Mouse (Mus musculus): ENCODE measurements around the gene Dhrs13.

The Dhrs13 gene

DNA sequence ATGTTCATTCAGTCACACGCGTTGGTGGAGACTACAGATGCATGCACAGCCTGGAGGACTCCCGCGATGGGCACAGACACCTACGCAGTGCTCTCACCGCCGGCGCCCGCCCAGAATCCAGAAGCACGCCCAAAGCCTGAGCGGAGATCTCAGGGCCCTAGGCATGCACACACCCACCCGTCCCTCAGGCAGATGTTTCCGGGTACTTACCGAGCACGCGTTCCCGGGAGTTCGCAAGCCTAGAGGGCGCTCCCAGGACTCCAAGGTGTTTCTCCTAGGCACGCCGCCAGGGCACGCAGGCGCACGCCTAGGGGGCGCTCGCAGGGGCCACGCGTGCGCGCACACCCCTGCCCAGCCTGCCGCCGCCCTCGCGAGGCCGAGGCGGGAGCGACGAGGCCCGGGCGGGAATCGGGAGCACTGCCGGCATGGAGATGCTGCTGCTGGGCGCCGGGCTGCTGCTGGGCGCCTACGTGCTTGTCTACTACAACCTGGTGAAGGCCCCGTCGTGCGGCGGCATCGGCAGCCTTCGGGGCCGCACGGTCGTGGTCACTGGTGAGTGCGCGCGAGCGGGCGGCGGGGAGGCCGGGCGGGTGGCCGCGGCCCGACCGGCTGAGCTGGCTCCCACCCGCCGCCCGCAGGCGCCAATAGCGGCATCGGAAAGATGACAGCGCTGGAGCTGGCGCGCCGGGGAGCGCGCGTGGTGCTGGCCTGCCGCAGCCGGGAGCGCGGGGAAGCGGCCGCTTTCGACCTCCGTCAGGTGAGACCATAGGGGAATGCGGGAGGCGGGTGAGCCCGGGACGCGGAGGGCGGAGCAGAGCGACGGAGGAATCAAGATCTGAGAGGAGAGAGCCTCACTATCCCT lies at the start of gene Dhrs13:
Dhrs13 (plus strand) TSS at position 334 of the 862 bp plus-strand sequence.
- in situ Hi-C loops (cut with MboI; ENCODE audit: low pct_unique_long_range_greater_than_20kb in 1 of 2, low sequenced_read_pairs in 2 of 2, unreplicated experiment in 1 of 2), result no loop called here

DNA sequence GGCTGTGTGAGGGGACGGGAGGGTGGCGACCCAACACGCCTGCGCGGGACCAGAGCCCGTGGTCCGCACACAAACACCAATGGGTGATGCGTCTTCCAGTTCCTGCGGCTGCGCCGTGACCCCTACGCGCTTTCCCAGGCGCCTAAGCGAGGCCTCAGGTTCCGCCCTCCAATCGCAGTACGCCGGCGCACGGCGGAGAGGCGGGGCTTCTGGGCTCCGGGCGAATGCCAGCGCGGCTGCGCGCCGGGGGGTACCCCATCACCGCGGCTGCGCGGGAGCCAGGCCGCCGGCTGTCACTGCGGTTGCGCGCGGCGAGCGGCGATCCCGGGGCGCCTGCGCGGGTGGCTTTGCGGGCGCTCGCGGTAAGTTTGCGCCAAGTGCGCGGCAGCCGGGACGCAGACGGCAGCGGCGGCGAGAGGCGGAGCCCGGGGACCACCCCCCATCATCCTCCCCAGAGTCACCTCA lies 49.6 kb upstream of the Dhrs13 start, which contains the start of gene Phf12:
Phf12 (plus strand) TSS at position 314 of the 465 bp plus-strand sequence.
- in situ Hi-C loops (cut with MboI; ENCODE audit: low pct_unique_long_range_greater_than_20kb in 1 of 2, low sequenced_read_pairs in 2 of 2, unreplicated experiment in 1 of 2), result no loop called here

DNA sequence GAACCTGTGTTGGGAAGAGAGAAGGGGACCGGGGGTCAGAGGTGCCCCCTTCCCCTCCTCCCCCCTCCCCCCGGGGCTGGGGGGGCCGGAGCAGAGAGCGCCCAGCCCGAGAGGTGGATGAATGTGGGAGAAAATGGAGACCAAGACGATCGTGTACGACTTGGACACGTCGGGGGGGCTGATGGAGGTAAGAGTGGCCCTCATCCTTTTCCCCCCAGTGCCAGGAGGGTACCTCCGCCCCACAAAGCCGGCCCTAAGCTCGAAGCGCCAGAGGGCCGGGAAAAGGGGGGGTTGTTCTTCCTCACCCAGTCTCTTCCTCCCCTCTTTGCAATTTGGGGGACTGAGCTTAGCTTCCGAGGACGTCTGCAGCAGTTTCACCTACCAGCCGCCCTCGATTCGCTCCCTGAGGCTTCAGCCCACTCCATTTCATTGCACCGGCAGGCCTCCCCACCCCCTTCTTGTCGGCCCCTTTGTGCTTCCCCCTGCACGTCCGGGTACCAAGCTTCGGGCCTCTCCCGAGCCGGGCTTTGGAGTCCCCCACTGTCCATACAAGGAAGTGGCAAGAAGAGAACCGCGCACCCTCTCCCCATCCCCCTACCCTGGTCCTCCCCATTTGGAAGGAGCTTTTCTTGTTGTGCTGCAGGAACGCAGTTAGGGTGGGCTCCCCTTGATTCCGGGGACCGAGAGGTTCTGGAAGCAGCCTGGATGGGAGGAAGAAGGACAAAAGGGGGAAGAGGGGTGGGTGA lies 48.7 kb upstream of the Dhrs13 start:
- in situ Hi-C loops (cut with MboI; ENCODE audit: low pct_unique_long_range_greater_than_20kb in 1 of 2, low sequenced_read_pairs in 2 of 2, unreplicated experiment in 1 of 2), result no loop called here

DNA sequence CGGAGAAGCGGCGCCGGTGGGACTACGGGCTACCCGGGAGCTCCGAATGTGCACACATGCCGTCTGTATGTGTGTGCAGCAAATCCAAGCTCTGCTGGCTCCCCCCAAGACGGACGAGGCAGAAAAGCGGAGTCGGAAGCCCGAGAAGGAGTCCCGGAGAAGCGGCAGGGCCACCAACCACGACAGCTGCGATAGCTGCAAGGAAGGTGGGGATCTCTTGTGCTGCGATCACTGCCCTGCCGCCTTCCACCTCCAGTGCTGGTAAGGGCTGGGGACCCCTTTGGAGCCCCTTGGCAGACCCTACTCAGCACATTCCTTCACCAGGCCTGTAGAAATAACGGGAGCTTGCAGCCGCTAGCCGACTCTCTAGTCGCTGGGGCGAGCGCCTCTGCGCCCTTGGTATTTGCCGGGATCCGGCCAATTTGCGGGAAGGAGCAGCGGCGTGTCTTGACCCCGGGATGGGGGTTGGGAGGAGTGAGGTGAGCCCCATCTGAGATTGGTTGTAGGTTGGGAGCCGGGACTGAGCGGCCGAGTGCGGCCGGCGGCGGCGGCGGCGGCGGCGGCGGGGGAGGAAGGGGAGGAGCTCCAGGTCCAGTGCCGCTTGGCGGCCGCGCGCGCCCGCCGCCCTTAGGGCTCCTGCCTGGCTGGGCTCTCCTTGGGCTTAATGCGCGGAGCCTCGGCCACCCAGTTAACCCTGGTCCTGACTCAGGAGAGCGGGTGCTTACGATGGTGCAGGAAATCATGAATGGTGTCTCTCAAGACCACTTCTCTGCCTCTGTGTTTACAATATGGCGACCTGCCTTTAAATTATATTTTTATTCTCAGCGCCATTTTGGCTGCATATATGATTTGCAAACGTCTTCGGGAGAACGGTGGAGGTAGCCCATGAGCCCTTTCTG lies 47.9 kb upstream of the Dhrs13 start:
- in situ Hi-C loops (cut with MboI; ENCODE audit: low pct_unique_long_range_greater_than_20kb in 1 of 2, low sequenced_read_pairs in 2 of 2, unreplicated experiment in 1 of 2), result no loop called here

DNA sequence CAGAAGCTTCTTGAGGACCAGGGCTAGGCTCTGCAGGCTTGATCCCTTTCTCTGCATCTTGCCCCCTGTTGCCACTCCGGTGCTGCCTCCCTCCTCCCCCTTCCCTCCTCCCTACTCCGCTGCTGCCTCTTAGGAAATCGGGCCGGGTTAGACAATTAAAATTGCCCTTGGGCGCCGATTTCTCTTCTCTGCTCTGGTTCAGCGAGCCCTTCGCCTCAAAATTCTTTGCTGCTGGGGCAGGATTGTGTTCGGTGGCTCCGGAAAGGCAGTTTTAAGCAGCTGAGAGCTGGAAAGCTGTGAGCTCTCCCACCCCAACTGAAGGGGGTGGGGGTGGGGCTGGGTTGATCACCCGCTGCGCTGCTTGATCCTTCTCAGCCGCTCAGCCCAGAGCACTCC lies 47.2 kb upstream of the Dhrs13 start:
- in situ Hi-C loops (cut with MboI; ENCODE audit: low pct_unique_long_range_greater_than_20kb in 1 of 2, low sequenced_read_pairs in 2 of 2, unreplicated experiment in 1 of 2), result no loop called here

DNA sequence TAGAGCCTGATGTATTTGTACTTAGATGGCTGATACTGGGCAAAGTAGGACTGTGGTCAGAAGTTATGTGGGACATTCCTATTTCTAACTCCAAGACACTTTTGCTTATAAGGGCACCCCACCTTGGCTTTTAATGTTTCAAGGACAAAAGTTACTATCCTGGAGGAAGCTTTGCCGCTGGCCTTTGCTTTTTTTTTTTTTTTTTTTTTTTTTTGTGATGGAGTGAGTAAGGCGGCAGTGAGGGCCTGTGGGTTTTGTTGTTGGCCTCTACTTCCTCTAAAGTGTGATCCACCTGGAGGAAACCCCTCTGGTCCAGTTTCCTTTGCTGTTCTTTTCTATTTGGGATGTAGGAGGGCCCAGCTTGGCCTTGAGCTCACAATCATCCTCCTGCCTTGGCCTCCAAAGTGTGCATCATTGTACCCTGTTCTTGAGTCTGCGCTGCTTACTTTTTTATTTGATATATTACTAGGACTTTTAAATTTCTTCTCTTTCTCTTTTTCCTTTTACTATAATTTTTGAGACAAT lies 46.5 kb upstream of the Dhrs13 start:
- in situ Hi-C loops (cut with MboI; ENCODE audit: low pct_unique_long_range_greater_than_20kb in 1 of 2, low sequenced_read_pairs in 2 of 2, unreplicated experiment in 1 of 2), result no loop called here

DNA sequence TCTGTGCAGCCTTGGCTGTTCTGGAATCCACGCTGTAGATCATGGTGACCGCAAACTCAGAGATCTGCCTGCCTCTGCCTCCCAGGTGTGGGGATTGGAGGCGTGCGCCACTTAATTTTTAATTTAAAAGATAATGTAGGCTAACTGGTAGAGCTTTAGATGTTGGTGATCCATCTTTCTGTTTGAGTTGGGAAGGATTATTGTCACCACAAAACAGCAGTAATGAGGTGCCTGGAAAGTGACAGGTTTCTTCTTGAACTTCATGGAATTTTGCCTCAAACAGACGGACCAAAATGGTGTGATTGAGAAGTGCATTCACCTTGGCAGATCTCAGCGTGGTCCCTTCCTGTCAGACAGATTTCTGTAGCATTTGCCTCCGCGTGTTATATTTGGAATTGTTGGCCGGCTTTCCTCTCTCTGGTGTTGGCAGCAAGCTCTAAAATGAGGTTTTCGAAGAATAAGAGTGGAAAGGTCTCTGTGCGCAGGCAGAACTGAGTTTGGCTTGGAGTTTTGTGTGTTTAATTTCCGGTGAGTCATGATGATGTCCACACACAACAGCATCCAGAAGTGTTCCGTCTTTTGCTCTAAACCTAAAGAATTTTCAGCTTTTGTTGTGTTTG lies 42.9 kb upstream of the Dhrs13 start:
- in situ Hi-C loops (cut with MboI; ENCODE audit: low pct_unique_long_range_greater_than_20kb in 1 of 2, low sequenced_read_pairs in 2 of 2, unreplicated experiment in 1 of 2), result no loop called here

DNA sequence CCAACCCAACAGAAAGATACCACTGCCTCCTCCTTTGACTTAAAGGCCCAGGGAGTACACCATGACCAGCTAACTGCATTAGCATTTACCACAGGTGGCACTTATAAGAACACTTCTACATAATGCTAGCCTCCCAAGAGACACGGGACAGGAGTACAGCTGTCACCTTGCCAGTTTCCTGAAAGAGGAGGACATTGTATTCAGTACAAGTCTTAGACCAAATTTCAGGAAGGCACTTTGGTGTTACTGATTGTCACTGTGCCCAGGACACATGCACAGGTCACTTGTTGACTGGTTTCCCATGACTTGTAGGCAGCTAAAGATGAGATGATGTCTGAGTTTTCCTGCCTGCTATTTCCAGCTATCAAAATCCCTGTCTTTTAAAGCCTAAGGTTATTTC lies 36.5 kb upstream of the Dhrs13 start:
- in situ Hi-C loops (cut with MboI; ENCODE audit: low pct_unique_long_range_greater_than_20kb in 1 of 2, low sequenced_read_pairs in 2 of 2, unreplicated experiment in 1 of 2), result no loop called here

DNA sequence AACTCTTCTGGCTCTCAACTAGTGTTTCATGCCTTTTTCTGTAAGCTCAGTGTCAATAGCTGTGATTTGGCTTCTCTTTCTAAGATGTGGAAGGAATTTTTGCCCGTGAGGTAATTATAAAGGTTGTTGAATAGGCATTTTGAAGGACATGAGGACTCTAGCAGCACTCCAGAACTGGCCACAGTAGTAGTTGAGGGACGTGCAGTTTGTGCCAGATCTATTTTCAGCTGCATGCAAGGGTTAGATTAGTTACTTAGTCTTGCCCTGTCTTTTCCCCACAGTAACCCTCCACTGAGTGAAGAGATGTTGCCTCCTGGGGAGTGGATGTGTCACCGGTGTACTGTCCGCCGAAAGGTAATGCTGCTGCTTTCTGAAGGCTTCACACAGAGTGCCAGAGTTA lies 25.6 kb upstream of the Dhrs13 start:
- in situ Hi-C loops (cut with MboI; ENCODE audit: low pct_unique_long_range_greater_than_20kb in 1 of 2, low sequenced_read_pairs in 2 of 2, unreplicated experiment in 1 of 2), result no loop called here

DNA sequence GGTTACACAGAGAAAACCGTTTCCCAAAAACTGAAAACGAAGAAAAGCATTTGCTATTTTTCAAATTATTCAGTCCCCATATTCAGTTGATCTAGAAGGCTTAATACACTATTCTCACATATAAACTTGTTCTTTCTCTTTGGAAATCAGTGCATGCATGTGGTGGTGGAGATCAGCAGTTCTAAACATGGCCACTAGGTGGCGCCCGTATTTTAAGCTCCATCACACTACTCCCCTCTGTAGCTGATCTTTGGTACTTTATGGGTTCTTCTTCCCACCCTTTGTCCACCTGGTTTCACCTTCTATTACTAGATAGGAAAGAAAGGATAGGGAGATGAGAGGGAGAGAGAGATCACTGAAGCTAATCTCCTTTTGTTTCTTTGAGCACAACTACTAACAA lies 12.4 kb upstream of the Dhrs13 start:
- in situ Hi-C loops (cut with MboI; ENCODE audit: low pct_unique_long_range_greater_than_20kb in 1 of 2, low sequenced_read_pairs in 2 of 2, unreplicated experiment in 1 of 2), result no loop called here

DNA sequence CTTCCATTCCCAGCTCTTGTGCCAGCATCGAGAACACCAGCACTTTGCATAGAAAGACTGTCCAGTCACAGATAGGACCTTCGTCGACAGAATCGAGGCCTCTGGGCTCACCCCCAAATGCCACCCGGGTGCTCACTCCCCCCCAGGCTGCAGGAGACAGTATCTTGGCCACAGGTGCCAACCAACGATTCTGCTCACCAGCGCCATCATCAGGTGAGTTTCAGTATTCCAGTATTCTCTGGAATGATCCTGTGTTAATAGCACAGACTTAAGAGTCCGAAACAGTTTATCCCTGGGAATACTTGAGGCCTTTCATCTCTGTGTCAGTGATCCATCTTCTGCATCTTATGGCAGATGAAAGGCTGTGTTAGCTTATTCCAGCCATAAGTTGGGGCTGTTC lies 8.5 kb upstream of the Dhrs13 start:
- in situ Hi-C loops (cut with MboI; ENCODE audit: low pct_unique_long_range_greater_than_20kb in 1 of 2, low sequenced_read_pairs in 2 of 2, unreplicated experiment in 1 of 2), result no loop called here

DNA sequence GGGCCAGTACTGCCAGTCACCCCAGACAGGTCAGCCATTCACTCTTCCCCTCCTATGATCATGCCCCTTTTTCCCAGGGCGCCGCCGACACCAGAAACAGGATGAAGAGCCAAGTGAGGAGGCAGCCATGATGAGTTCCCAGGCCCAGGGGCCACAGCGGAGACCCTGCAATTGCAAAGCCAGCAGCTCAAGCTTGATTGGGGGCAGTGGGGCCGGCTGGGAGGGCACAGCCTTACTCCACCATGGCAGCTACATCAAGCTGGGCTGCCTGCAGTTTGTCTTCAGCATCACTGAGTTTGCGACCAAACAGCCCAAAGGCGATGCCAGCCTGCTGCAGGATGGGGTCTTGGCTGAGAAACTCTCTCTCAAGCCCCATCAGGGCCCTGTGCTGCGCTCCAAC lies 2.8 kb upstream of the Dhrs13 start:
- in situ Hi-C loops (cut with MboI; ENCODE audit: low pct_unique_long_range_greater_than_20kb in 1 of 2, low sequenced_read_pairs in 2 of 2, unreplicated experiment in 1 of 2), result no loop called here

DNA sequence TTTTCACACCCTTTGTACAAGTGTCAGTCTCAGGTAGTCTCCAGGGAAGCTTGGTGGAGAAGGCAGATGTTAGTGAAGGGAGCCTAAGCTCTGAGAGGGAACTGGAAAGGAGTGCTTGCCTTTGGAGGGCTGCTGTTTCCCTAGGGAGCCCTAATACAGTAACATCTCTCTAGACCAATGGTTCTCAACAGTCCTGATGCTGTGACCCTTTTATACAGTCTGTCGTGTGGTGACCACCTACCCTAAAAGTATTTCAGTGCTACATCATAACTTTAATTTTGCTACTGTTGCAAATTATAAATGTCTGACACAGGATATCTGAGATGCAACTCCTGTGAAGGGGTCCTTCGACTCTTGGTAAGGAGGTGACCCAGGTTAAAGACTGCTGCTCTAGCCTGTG lies 1.5 kb upstream of the Dhrs13 start:
- in situ Hi-C loops (cut with MboI; ENCODE audit: low pct_unique_long_range_greater_than_20kb in 1 of 2, low sequenced_read_pairs in 2 of 2, unreplicated experiment in 1 of 2), result no loop called here

DNA sequence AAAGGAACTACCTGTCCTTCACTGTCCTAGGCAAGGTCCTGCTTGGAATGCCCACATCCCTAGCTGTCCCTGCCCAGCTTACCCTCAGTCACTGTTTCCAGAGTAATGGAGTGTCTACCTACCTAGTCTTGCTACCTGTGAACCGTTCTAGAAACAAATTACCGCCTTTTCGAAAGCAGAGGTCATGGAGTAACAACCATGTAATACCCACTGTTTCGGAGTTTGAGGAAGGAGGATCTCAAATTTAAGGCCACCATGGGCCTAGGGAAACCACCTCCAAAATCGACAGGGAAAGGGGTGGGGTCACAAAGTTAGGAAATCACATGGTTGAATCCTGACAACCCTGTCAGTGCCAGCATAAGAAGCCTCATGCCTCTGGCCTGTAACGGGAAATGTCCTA lies 691 bp upstream of the Dhrs13 start:
- in situ Hi-C loops (cut with MboI; ENCODE audit: low pct_unique_long_range_greater_than_20kb in 1 of 2, low sequenced_read_pairs in 2 of 2, unreplicated experiment in 1 of 2), result no loop called here

DNA sequence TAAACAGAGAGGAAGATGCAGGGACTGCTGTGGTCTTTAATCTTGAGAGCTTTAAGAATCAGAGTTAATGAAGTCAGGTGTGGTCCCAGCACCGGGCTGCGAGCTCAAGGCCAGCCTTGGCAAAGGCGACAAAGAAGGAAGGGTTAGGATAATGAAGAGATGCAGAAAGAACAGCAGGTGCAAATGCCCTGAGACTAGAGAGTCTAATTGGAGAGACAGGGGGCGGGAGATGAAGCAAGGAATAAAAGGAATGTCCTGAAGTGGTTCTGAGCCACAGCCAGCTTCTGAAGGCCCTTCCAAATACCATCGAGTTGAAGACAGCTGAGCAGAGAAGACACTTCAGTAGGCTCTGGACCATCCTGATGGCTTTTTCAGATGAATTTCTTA lies 722 bp downstream of the Dhrs13 start:
- in situ Hi-C loops (cut with MboI; ENCODE audit: low pct_unique_long_range_greater_than_20kb in 1 of 2, low sequenced_read_pairs in 2 of 2, unreplicated experiment in 1 of 2), result no loop called here

DNA sequence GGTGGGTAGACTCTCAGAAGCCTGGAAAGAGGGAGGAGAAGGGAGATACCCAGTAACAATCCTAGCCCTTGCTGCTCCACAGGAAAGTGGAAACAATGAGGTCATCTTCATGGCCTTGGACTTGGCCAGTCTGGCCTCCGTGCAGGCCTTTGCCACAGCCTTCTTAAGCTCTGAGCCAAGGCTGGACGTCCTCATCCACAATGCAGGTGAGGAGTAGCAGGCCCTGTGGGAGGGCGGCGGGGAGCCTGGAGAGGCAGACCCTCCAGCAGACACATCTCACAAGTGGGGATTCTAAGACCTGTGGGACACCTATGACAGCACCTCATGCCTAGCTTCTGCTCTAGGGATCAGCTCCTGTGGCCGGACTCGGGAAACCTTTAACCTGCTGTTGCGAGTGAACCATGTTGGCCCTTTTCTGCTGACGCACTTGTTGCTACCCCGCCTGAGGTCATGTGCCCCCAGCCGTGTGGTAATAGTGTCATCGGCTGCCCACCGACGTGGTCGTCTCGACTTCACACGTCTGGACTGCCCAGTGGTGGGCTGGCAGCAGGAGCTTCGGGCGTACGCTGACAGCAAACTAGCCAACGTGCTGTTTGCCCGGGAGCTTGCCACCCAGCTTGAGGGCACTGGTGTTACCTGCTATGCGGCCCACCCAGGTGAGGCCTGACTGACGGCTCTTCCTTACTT lies 2.0 kb downstream of the Dhrs13 start:
- in situ Hi-C loops (cut with MboI; ENCODE audit: low pct_unique_long_range_greater_than_20kb in 1 of 2, low sequenced_read_pairs in 2 of 2, unreplicated experiment in 1 of 2), result no loop called here

DNA sequence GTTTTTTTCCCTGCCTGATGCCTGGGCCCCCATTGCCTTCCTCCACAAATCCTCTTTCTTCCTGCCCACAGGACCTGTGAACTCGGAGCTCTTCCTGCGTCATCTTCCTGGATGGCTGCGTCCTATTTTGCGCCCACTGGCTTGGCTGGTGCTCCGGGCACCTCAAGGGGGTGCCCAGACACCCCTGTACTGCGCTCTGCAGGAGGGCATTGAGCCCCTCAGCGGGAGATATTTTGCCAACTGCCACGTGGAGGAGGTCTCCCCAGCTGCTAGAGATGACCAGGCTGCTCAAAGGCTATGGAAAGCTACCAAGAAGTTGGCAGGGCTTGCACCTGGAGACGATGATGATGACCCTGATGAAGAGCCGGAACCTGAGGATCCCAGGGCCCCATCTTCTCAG lies 4.7 kb downstream of the Dhrs13 start:
- in situ Hi-C loops (cut with MboI; ENCODE audit: low pct_unique_long_range_greater_than_20kb in 1 of 2, low sequenced_read_pairs in 2 of 2, unreplicated experiment in 1 of 2), result no loop called here
